Mouse (Mus musculus) thymus, adult 2 months (tissue): ENCODE measurements around the gene Shpk.

Experiments used
- CTCF ChIP-seq: fragments of 200-500 bp; IDR thresholded peaks from 2 replicates; pipeline ENCODE4 v1.5.1; 2012; ENCODE audit warnings: mild to moderate bottlenecking, control low read depth, low read length, moderate library complexity, borderline replicate concordance; ENCODE audit not compliant: control insufficient read depth, poor library complexity, insufficient read depth; ENCODE audit errors: extremely low read depth
- POLR2A ChIP-seq: fragments of 200-500 bp; IDR thresholded peaks from 2 replicates; pipeline ENCODE4 v1.6.1; 2012; ENCODE audit warnings: mild to moderate bottlenecking, low read length, control low read depth, moderate library complexity; ENCODE audit not compliant: control insufficient read depth, poor library complexity, insufficient read depth; ENCODE audit errors: extremely low read depth

- TF ChIP-seq POLR2A (no peak), CTCF (no peak)
These were observed 43.5 kb downstream of the Shpk start for GRCm38 (mm10) chr11:73242777-73243176.
